Mouse (Mus musculus) monocyte, adult 2 months (primary cell): ENCODE data around the gene Lmo4.

Experiments used
- DNase-seq, 2 experiments: peaks; one replicate each; pipeline ENCODE4 v3.0.0; 2022; ENCODE audit warnings: low spot score in 2 of 2, low read depth in 1 of 2

Lmo4 gene

DNA sequence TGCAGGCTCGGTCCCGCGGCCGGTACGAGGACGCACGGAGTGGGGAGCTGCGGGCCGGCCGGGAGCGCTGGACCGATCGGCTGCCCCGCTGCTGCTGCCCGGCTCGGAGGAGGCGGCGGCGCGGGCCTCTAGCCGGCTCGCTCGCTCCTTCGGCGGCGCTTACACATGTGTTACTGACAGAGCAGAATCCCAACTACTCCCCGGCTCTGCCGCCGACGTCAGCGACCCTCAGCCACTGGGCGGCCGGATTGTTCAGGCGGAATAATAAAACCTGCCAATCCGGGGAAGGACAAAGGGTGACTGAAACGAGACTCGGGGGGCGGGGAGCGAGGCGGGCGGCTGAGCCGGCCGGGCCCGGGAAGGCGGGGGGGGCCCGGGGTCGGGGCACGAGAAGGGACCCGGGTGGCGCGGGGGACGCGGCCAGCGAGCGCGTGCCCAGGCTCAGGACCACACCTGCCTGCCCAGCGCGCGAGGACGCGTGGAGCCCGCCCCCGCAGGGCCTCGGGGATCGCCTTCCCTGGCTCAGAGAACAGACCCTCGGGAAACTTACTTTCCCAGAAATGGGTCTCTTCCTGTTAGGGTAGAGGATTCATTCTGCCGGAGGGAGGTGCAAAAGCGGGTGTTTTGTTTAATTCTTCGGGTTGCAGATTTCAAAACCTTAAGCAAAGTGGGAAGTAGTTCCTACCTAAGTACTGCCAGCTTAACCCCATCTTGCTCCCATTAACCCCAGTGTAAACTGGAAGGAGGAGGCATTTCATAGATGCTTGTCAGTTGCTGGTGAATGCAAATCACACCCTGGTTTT lies 532 bp upstream of the Lmo4 start:
- DNase-seq = peak; percentile 75 to 84

- no peak for DNase-seq
Observed at GRCm38 (mm10) chr3:144203988-144204412, 1.0 kb downstream of the Lmo4 start.

- DNase-seq = no peak
Observed at GRCm38 (mm10) chr3:144203259-144203987, 1.6 kb downstream of the Lmo4 start.

DNA sequence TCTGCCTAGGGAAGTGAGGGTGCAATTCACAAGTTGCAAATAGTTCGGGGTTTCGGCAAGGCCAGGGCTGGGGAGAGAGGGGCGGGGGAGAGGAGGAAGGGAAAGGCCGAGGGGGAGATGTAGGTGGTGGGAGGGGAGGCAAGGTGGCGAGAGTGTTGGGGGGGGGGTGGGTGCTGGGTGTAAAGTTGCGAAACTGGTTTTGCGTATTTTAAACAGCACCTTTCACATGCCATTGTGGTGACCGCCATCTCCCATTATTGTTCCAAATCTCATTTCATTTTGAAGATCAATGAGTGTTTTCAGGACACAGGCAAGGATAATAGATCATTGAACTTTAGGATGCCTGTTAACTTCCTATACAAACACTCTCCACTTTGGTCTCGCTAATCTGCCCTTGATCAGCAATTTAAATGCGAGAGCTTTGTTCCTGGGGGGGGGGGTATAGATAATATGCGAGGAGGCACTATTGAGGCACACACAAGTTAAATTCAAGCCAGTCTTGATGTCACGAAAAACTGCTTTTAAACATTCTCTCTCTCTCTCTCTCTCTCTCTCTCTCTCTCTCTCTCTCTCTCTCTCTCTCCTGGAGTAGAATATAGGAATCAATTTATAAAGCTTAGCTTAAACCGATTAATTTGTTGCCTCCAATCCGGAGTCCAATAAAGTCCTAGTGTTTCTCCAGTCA lies 2.3 kb downstream of the Lmo4 start:
- no peak for DNase-seq

DNA sequence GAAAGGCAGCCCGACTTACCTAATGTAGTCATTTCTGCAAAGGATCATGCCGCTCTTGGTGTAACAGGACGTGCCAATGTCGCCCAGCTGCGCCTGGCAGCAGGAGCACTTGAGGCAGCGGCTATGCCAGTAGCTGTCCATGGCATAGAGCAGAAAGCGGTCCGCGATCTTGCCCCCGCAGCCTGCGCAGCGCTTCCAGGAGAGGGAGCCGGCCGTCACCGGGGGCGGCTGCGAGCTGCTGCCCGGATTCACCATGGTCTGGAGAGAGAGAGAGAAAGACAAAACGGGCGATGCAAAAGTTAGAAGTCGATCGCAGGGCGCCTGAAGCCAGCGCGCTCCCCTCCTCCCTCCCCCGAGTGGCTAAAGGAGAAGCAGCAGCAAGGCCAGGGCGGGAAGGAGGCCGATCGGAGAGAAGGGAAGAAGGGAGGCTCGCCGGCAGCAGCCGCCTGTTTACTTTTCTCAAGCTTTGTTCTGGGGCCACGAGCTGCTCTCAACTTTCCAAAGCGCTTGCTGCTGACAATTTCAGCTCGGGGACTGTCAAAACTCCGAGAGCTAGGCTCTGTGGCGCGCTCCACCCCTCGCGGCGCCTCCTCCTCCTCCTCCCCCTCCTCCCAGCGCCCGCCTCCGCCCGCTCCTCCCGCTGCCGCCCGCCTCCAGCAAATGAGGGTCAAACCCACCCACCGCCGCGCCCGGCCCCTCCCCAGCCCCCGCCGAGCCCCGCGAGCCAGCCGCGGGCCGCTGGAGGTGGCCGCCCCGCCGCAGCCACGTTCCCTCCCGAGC lies 3.0 kb downstream of the Lmo4 start:
- DNase-seq = peak in 1 of 2 experiments; percentile 55

DNA sequence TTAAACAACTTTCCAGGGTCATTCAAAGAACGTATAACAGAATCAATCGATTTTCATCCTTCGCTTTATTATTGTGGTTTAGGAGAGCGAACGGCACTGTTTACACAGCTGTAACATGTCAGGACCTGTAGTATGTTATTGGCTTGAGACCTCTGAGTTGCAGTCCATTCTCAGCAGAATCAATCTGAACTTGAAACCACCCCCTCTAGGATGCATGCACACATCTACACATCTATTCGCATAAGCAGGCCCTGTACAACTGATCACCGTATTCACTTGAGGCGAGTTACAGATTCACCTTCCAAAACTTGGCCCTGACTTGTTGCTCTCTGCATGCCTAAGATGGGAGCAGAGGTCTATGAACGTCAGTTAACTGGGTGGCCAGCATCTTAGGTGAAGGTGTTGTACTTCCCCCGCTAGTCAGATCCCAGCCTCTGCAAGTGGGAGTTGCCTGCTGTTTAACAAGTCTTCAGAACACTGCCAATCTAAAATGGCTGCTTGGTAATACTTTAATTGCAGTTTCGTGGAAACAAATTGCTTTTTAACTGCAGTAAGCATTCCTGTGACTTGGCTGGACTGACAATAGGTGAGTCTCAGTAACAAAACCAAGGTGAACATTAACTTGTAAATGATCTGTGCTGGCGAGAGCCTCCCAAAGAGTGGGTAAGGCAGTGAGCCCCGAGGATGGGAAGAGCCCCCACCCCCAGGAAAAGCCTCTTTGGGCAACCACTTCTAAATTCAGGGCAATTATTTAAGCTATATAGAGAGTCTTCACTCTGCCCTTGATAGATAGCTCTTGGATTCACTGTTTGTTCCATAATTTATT lies 19.5 kb downstream of the Lmo4 start:
- DNase-seq = no peak

DNA sequence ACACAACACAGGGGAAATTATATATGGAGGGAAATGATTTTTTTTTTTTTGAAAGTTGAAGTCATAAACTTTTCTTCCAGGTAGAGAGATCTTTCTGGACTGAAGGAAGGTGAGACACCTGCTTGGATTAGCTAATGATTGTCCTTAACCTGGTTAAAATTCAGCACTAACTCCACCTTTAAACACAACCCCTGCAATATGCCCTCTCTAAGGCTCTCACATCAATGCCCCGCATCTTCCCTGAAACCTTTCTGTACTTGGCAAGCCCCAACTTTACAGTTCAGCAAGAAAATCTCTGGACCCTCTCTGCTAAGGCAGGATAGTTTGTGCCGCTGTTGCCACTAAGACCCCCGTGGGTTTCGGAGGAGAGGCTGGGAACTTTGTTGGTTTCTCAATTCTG lies 20.1 kb downstream of the Lmo4 start:
- no peak for DNase-seq

- DNase-seq = no peak
Observed at GRCm38 (mm10) chr3:144182229-144182628, 22.8 kb downstream of the Lmo4 start.

- no peak for DNase-seq
Observed at GRCm38 (mm10) chr3:144178937-144179336, 26.1 kb downstream of the Lmo4 start.

- no peak for DNase-seq
Observed at GRCm38 (mm10) chr3:144173866-144174588, 31.0 kb downstream of the Lmo4 start.

- no peak for DNase-seq
Observed at GRCm38 (mm10) chr3:144173138-144173537, 31.9 kb downstream of the Lmo4 start.

- no peak for DNase-seq
Observed at GRCm38 (mm10) chr3:144171749-144172148, 33.3 kb downstream of the Lmo4 start.

DNA sequence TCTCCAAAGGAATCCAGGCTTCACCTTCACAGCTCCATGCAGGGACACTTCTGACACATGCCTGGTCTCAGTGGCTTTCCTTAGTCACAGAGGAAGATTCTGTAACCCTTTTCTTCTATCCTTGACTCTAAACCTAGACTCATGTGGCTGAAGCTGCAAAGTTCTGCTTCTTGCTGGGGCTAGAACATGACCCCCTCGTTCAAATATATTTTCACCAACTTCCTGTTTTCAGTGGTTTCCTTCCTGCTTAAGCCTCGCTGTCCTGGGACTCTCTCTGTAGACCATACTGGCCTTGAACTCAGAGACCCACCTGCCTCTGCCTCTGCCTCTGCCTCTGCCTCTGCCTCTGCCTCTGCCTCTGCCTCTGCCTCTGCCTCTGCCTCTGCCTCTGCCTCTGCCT lies 34.5 kb downstream of the Lmo4 start:
- no peak for DNase-seq

GRCm38 (mm10) chr3:144166439-144167155 lies 38.4 kb downstream of the Lmo4 start:
- DNase-seq = no peak

- no peak for DNase-seq
Observed at GRCm38 (mm10) chr3:144165439-144165838, 39.6 kb downstream of the Lmo4 start.

DNA sequence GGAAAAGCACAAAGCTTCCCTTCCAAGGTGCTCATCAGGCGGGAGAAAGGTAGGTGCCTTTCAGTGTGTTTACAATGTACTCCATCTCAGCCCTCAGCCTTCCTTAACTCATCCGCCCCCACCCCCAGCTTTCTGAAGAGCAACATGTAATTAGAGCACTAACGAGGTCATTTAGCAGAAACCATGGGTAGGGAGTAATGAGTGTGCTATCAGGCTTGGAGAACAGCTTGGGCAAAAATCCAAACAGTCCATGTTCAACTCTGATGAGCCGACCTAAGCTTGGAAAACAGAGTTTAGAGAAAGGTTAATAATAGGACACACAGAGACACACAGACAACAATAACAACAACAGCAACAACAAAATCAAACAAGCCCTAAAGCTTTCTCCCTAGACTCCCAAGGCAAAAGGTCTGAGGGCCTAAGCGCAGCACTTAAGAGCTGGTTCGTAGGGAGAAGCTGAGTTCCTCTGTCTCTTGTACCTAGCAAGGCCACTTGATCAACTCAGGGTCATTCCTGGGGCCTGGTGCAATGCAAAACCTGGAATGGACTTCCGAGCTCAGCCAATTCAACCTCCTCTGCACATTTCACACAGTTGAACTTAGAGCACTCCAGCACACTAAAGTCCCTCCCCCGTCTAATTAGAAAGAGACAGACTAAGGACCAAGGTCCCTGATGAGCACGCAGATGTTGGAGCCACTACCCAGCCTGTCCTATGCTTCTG lies 40.2 kb downstream of the Lmo4 start:
- DNase-seq = no peak

DNA sequence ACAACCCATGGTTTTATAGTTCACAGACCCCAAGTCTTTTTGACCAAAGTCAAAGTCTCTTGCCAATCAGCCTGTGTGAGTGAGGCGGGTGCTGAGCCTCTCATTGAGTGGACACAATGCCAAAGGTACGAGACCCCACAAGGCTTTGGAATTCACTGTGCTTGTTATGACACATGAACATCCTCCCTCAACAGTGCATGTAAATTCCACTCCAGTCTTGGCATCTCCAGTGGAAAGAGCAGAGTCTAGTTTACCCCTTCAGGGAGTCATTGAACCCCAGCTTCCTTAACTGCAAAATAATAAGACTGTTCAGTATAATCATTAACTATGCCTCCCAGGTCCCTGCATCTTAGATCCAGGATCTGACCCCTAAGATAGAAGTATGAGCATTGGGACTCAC lies 41.3 kb downstream of the Lmo4 start:
- DNase-seq = no peak

- no peak for DNase-seq
Observed at GRCm38 (mm10) chr3:144162156-144162555, 42.9 kb downstream of the Lmo4 start.
